In the genomic region with DNA sequence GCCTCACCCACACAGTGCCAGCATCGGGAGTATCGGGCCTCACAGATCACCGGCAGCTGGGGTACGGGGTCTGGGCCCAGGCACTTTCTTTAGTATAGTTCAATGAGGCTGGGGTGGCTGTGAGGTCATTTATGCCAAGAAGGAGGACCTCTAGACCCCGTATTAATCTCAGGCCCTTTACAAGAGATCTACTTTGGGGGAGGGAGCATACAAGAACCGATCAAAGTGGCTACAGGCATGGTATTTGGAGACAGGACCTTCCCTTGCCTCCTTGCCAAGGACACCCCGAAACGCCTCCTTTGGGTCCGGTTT, we compare ENCODE assay signal across 8 mouse cellular contexts. TPM values are rescaled to one million over a fixed set of nuclear protein-coding genes. Genes with fewer than 3 reads are reported as not detected.
A peak's percentile ranks its signal among the peaks of the same experiment; 100 is the strongest.
DNase-seq lines count a peak whose midpoint lies in the region; ATAC-seq and TF ChIP-seq lines count a peak whose summit lies in the region.

No protein-coding gene starts in this region.

- H3K9ac ChIP-seq in liver, adult 2 months (ENCODE audit: low read depth, low read length): peak overlapping the region; percentile 83
- H3K9ac ChIP-seq in embryonic facial prominence, embryonic 12.5 days: peak overlapping the region; percentile 100
- peak overlapping the region; percentile 96 for H3K9ac ChIP-seq in hindbrain, embryonic 16.5 days (ENCODE audit: low read depth, low read length)
- H3K9ac ChIP-seq in midbrain, embryonic 16.5 days (ENCODE audit: low read depth, low read length): peak overlapping the region; percentile 97

- H3K27ac ChIP-seq in liver, adult 2 months (replicated peaks; ENCODE audit: insufficient read depth, low read depth, low read length): peak overlapping the region; percentile 93
- H3K27ac ChIP-seq in embryonic facial prominence, embryonic 12.5 days: peak overlapping the region; percentile 100
- H3K27ac ChIP-seq in hindbrain, embryonic 16.5 days (ENCODE audit: low read depth, low read length): peak overlapping the region; percentile 100
- H3K27ac ChIP-seq in midbrain, embryonic 16.5 days (ENCODE audit: low read length): peak overlapping the region; percentile 100

- H3K27me3 ChIP-seq in liver, adult 2 months (ENCODE audit: control insufficient read depth, insufficient read depth, low read length): no peaks in the 10 kb centered on the region
- no peaks in the 10 kb centered on the region for H3K27me3 ChIP-seq in embryonic facial prominence, embryonic 12.5 days
- H3K27me3 ChIP-seq in hindbrain, embryonic 16.5 days (replicated peaks; ENCODE audit: control insufficient read depth, insufficient read depth, low read length): no peaks in the 10 kb centered on the region
- H3K27me3 ChIP-seq in midbrain, embryonic 16.5 days (ENCODE audit: control insufficient read depth, insufficient read depth, low read depth, low read length): no peaks in the 10 kb centered on the region

- H3K4me3 ChIP-seq in liver, adult 2 months (ENCODE audit: insufficient read depth, low read depth, low read length): peak overlapping the region; percentile 76
- H3K4me3 ChIP-seq in embryonic facial prominence, embryonic 12.5 days: peak overlapping the region; percentile 97
- peak overlapping the region; percentile 92 for H3K4me3 ChIP-seq in hindbrain, embryonic 16.5 days (ENCODE audit: low read length)
- peak overlapping the region; percentile 87 for H3K4me3 ChIP-seq in midbrain, embryonic 16.5 days (ENCODE audit: low read depth, low read length)

- no peak for ATAC-seq in embryonic facial prominence, embryonic 12.5 days (ENCODE audit: insufficient number of reproducible peaks, insufficient read depth, low FRiP score, low TSS enrichment)
- no peak for ATAC-seq in hindbrain, embryonic 16.5 days
- ATAC-seq in midbrain, embryonic 16.5 days: no peak
- ATAC-seq in activated CD4-positive, CD25-positive, alpha-beta regulatory T cell, adult 4 months: no peak

- WGBS in liver, adult 2 months: 0% methylated on average over 9 of the region's 9 CpGs
- under 1% methylated on average over 9 of the region's 9 CpGs for WGBS in embryonic facial prominence, embryonic 12.5 days
- WGBS in hindbrain, embryonic 16.5 days: 1% methylated on average over 9 of the region's 9 CpGs
- 0% methylated on average over 9 of the region's 9 CpGs for WGBS in midbrain, embryonic 16.5 days

- TF ChIP-seq CTCF in liver, adult 2 months (IDR thresholded peaks at IDR 0.05; ENCODE audit: low read depth, low read length): no peak

- H3K79me2 ChIP-seq in liver, adult 2 months (ENCODE audit: control insufficient read depth, insufficient read depth, low read length): no peaks in the 10 kb centered on the region

- H3K36me3 ChIP-seq in liver, adult 2 months (ENCODE audit: control insufficient read depth, insufficient read depth, low read length): no peaks in the 10 kb centered on the region
- H3K36me3 ChIP-seq in embryonic facial prominence, embryonic 12.5 days: no peaks in the 10 kb centered on the region
- no peaks in the 10 kb centered on the region for H3K36me3 ChIP-seq in hindbrain, embryonic 16.5 days (ENCODE audit: control insufficient read depth, insufficient read depth, low read length)
- no peaks in the 10 kb centered on the region for H3K36me3 ChIP-seq in midbrain, embryonic 16.5 days (ENCODE audit: control insufficient read depth, insufficient read depth, low read length)

- TF ChIP-seq POLR2A in liver, adult 2 months (IDR thresholded peaks at IDR 0.05; ENCODE audit: extremely low read depth, insufficient read depth, low read length): no peak

- DNase-seq in liver, adult 2 months (ENCODE audit: extremely low read depth, low read depth, low spot score): no peak
- no peak for DNase-seq in liver
- no peak for DNase-seq in natural killer cell, adult 2 months (ENCODE audit: low spot score in 2 of 2)
- DNase-seq in cerebellum, adult 9-11 months: no peak

- no peaks in the 10 kb centered on the region for H3K9me3 ChIP-seq in embryonic facial prominence, embryonic 12.5 days
- H3K9me3 ChIP-seq in hindbrain, embryonic 16.5 days (ENCODE audit: control insufficient read depth, low read length): no peaks in the 10 kb centered on the region
- H3K9me3 ChIP-seq in midbrain, embryonic 16.5 days (replicated peaks; ENCODE audit: control insufficient read depth, low read length, poor library complexity, severe bottlenecking): no peaks in the 10 kb centered on the region

- peaks cover 6% of the 10 kb centered on the region for H3K4me1 ChIP-seq in liver, adult 2 months (ENCODE audit: control insufficient read depth, insufficient read depth, low read length)
- peaks cover 34% of the 10 kb centered on the region for H3K4me1 ChIP-seq in embryonic facial prominence, embryonic 12.5 days
- H3K4me1 ChIP-seq in hindbrain, embryonic 16.5 days (ENCODE audit: control insufficient read depth, insufficient read depth, low read depth, low read length): peaks cover 33% of the 10 kb centered on the region
- H3K4me1 ChIP-seq in midbrain, embryonic 16.5 days (ENCODE audit: control insufficient read depth, insufficient read depth, low read length): peaks cover 30% of the 10 kb centered on the region

- peak overlapping the region; percentile 87 for H3K4me2 ChIP-seq in embryonic facial prominence, embryonic 12.5 days (replicated peaks)
- peak overlapping the region; percentile 95 for H3K4me2 ChIP-seq in hindbrain, embryonic 16.5 days (ENCODE audit: low read length)
- H3K4me2 ChIP-seq in midbrain, embryonic 16.5 days (ENCODE audit: low read length): peak overlapping the region; percentile 97

RNA-seq across cellular contexts. Expression of gene Tnrc18, which starts 4.5 kb away (rescaled TPM):
- 4.0 and 9.0 TPM in 2 replicates for total RNA-seq in liver, adult 2 months (2014; rRNA removed)
- polyA plus RNA-seq in liver, adult 2 months (2012; rRNA removed): 14.5 and 17.8 TPM in 2 replicates
- polyA plus RNA-seq in embryonic facial prominence, embryonic 12.5 days (2016; fragmentation: Nextera tagmentation; extraction: Ambion mirVana): 61.0 and 65.5 TPM in 2 replicates
- polyA plus RNA-seq in hindbrain, embryonic 16.5 days (2015; fragmentation: Nextera tagmentation; extraction: Ambion mirVana): 19.7 and 23.8 TPM in 2 replicates
- 23.3 and 27.7 TPM in 2 replicates for polyA plus RNA-seq in midbrain, embryonic 16.5 days (2015; fragmentation: Nextera tagmentation; extraction: Ambion mirVana)
- 1 to 10 TPM; 4.1 to 4.3 TPM for polyA plus RNA-seq in activated CD4-positive, CD25-positive, alpha-beta regulatory T cell, adult 4 months (2017; shearing (Covaris generic))
